Mouse (Mus musculus): ENCODE data around the gene Pfdn6. TPM values are rescaled to one million over a fixed set of nuclear protein-coding genes. Genes with fewer than 3 reads are reported as not detected.
"Not testable (repeated sequence)": the region's sequence is repeated elsewhere in the genome, so short reads cannot be mapped to it uniquely, and the experiment has no call there.

The Pfdn6 gene
- total RNA-seq, 1 experiment from 2014 or later: 96.2 TPM

DNA sequence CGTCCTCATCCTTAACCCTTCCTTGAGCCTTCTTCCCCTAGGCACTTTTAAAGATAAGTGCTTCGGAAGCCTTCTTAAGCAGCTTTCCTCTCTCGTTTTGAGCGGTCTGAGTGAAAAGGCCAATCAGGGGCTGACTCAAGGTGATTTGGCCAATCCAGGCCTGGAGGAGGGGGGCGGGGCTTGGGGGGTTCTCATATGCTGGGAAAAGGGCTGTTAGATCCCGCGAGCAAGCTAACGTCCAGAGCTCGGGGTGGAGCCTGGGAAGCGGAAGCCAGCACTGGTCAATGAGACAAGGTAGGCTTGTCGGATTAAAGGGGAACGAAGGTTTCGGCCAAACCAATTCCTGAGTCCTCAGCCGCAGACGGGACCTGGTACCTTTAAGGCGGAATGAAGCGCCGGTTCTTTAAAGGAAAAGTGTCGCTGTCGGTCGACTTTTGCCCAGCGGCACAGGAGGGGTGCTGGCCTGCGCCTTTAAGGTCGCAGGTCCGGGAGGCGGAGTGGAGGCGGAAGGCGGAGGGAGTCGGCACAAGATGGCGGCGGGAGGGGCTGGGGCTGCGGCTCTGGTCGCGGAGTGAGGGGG is 24.4 kb downstream of the Pfdn6 start, which contains the start of the genes Tapbp and Zbtb22:
Tapbp (plus strand) TSS at position 229 of the 580 bp plus-strand sequence.
Zbtb22 (plus strand) TSS at position 234 of the 580 bp plus-strand sequence.
- peak; percentile 98 for DNase-seq

DNA sequence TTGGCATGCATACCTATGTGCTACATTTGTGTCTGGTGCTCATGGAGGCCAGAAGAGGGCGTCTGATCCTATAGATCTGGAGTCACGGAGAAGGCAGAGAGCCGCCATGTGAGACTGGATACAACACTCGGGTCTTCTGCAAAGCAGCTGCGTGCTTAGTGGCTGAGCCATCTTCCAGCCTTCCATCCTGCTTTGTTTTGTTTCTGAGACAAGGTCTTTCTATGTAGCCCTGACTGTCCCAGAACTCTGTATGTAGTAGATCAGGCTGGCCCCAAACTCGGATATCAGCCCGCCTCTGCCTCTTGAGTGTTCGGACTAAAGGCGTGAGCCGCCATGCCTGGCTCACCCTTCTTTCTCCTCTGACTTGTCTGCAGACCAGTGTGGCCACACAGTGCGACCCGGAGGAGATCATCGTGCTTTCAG is 25.2 kb downstream of the Pfdn6 start:
- DNase-seq: no peak

- DNase-seq: no peak
Observed at GRCm38 (mm10) chr17:33913905-33914304, 26.2 kb downstream of the Pfdn6 start.

GRCm38 (mm10) chr17:33913264-33913663 is 26.9 kb downstream of the Pfdn6 start:
- DNase-seq: no peak

DNA sequence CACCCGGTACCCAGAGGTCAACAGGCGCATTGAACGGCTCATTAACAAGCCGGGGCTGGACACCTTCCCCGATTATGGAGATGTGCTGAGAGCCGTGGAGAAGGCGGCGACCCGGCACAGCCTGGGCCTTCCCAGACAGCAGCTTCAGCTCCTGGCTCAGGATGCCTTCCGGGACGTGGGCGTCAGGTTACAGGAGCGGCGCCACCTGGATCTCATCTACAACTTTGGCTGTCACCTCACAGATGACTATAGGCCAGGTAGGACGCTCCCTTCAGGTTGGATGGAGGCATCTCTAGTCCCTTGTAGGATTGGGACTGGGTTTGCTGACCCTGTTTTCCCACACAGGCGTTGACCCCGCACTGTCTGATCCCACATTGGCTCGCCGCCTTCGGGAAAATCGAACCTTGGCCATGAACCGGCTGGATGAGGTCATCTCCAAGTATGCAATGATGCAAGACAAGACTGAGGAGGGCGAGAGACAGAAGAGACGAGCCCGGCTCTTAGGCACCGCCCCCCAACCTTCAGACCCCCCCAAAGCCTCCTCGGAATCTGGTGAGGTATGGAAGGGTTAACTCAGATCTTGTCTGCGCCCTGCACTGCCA is 28.2 kb downstream of the Pfdn6 start:
- no peak for DNase-seq

- DNase-seq: no peak
Observed at GRCm38 (mm10) chr17:33911052-33911812, 28.9 kb downstream of the Pfdn6 start.

DNA sequence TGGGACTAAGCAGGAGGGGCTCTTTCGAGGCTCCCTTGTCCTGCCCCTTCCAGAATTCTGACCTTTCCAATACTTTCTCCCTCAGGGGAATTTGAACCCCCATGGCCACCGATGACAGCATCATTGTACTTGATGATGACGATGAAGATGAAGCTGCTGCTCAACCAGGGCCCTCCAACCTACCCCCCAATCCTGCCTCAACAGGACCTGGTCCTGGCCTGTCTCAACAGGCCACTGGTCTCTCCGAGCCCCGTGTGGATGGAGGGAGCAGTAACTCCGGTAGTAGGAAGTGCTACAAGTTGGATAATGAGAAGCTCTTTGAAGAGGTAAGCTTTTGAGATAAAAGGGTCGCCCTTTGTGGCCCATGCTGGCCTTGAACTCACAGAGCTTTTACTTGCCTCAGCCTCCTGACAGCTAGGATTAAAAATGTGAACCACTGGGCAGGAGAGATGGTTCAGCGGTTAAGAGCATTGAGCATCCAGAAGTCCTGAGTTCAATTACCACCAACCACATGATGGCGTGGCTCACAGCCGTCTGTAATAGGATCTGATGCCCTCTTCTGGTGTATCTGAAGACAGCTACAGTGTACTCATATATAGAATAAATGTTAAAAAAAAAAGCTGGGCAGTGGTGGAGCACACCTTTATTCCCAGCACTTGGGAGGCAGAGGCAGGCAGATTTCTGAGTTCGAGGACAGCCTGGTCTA is 29.6 kb downstream of the Pfdn6 start:
- no peak for DNase-seq

GRCm38 (mm10) chr17:33909869-33910250 is 30.3 kb downstream of the Pfdn6 start:
- DNase-seq: peak; percentile 77

GRCm38 (mm10) chr17:33909077-33909868 is 30.9 kb downstream of the Pfdn6 start, which contains the start of gene Daxx:
Daxx (plus strand) TSS chr17:33909414.
- peak; percentile 100 for DNase-seq

DNA sequence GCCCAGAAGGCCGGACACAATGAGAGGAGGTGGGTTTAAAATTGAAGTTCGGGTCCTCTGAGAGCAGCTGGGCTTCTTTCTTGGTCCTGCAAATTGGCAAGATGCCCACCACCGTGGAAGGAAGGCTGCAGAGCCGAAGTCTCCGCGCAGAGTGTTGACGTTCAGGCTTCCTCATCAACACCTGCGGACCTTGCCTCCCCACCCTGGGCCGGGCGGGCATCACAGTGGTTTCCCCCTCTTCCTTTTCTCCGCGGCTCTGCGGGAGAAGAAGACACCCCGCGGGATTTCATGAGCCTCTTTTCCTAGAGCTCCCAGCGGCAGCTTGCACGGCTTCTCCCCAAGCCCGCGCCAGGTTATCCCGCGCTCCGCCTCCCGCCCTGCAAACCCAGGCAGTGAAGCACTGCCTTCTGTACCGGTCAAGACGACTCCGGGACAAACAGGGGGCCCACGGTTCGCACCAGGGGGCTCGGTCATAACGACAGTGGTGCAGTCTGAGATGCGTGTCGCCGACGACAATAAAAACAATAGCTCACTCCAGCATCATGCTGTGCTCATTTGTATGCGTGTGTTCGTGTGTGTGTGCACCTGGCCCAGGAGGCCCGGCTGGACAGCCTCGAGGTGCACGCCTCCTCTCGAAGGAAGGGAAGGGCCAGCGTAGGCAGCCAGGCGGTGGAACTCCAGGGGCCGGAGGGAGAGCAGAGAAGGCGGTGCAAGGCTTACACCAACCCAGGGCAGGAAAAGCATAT is 31.6 kb downstream of the Pfdn6 start:
- DNase-seq: peak; percentile 55

- DNase-seq: not testable (repeated sequence)
Observed at GRCm38 (mm10) chr17:33904835-33905234, 35.3 kb downstream of the Pfdn6 start, which contains the start of gene Platr17. Platr17 (plus strand) TSS chr17:33905135.

DNA sequence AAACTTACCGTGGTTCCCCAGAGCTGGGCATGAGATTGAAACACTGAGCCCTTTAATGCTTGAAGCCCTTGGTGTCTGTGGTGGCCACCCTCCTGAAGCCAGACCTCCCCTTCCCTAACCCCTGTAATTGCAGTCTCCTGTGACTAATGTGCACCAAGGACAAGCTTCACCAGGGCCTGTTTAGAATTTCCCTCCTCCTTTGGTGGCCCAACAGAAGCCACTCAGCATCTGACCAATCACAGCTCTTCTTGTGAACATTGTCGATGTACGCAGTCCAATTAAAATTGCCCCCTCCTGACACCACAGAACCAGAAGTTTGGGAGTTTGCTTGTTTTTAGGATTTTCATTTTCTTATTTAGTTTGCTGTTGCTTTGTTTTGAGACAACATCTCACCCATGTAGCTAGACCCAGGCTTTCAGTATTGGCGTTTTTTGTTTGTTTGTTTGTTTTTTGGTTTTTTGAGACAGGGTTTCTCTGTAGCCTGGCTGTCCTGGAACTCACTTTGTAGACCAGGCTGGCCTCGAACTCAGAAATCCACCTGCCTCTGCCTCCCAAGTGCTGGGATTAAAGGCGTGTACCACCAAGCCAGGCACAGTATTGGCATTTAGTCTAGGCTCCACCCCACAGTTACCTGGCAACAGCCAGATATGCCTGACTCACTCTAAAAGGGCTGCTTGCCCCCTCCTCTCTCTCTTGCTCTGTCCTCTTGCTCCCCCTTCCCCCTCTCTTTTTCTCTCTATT is 36.1 kb downstream of the Pfdn6 start:
- not testable (repeated sequence) for DNase-seq

DNA sequence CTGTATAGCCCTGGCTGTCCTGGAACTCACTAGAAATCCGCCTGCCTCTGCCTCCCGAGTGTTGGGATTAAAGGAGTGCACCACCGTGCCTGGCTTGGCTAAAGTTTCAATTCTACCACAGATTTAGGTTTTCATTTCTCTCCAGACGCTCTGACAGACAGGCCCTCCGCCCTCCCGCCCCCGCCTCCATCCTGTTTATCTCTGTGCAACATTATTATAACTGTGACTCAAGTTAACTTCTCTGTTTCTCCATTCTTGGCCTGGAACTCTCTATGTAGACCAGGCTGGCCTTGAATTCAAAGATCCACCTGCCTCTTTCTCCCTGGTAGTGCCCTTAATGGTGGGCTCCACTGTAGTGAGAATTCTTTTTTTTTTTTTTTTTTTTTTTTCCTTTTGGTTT is 37.7 kb downstream of the Pfdn6 start:
- no peak for DNase-seq

GRCm38 (mm10) chr17:33902079-33902478 is 38.1 kb downstream of the Pfdn6 start:
- no peak for DNase-seq

GRCm38 (mm10) chr17:33901653-33902052 is 38.5 kb downstream of the Pfdn6 start:
- no peak for DNase-seq

- no peak for DNase-seq
Observed at GRCm38 (mm10) chr17:33900989-33901314, 39.2 kb downstream of the Pfdn6 start.

DNA sequence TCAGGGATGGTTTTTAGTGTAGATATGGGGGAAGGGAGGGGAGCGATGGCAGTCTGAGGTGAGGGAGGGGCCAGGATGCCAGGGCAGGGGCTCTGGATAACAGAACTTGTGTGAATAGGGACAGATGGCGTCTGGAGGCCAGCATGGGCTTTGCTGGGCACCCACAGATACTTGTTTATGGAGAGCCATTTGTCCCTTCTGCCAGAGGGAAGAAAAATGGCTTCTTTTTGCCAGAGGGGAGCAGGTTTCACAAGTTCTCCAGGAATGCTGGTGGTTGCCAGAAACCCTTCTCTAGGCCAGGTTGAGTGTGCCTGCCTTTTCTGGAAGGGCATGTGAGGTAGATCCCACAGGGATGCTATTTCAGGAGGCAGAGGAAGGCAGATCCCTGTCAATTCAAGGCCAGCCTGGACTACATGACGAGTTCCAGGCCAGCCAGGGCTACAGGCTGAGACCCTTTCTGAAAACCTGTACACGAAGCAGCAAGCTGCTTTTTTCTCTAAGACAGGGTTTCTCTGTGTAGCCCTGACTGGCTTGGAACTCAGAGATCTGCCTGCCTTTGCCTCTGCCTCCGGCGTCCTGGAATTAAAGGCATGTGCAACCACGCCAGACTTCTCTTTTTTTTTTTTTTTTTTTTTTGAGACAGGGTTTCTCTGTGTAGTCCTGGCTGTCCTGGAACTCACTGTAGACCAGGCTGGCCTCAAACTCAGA is 39.7 kb downstream of the Pfdn6 start:
- peak; percentile 46 for DNase-seq

DNA sequence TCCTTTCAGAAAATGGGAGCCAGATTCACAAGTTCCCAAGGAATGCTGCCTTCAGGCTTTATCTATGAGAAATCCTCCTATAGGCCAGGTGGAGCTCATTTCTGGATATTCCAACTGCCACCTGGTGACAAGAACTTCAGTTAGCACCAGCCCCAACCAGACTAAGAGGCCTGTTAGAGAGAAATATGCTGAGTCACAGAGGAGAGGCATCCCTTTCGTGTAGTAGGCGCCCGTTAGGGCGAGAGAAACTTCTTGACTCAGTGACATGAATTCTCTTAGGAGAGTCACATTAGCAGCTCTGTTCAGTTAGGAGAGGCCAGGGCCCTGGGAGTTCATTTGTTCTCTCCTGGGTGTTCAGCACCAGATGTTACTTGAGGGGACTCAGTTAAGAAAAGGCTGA is 40.5 kb downstream of the Pfdn6 start:
- DNase-seq: no peak

DNA sequence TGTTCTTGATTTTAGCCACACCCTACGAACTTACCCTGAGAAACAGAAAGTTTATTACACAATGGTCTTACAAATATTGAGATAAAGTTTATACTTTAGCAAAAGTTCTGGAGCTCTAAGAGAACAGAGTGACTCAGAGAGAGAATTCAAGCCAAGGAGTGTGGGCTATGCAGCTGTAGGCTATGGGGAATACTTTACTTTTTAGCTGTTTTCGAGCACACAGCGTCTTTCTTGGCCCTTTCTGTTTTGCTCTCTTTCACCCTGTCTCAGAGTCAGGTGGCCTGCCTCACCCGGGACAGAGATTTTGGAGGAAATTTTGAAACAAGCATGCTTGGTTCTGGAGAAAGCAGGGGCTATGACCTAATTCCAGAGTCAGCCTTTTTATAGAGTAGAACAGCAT is 42.0 kb downstream of the Pfdn6 start:
- DNase-seq: not testable (repeated sequence)
